In genomic region chr5:72647958-72648595, GRCm38 (mm10) we compare ENCODE assay signal across 7 mouse cellular contexts. TPM values are rescaled to one million over a fixed set of nuclear protein-coding genes. Genes with fewer than 3 reads are reported as not detected.
DNase-seq lines count a peak whose midpoint lies in the region; ATAC-seq lines count a peak whose summit lies in the region.

No protein-coding gene starts in this region.

- 8% methylated on average over 18 of the region's 18 CpGs for WGBS in forebrain, embryonic 13.5 days
- WGBS in limb, embryonic 15.5 days = 3% methylated on average over 18 of the region's 18 CpGs
- 6% methylated on average over 18 of the region's 18 CpGs for WGBS in neural tube, embryonic 12.5 days

- no peak overlapping the region for H3K27ac ChIP-seq in forebrain, embryonic 13.5 days
- H3K27ac ChIP-seq in limb, embryonic 15.5 days = no peak overlapping the region
- H3K27ac ChIP-seq in neural tube, embryonic 12.5 days = no peak overlapping the region

- H3K4me3 ChIP-seq in forebrain, embryonic 13.5 days = peak overlapping the region; percentile 52
- H3K4me3 ChIP-seq in limb, embryonic 15.5 days = peak overlapping the region; percentile 50
- H3K4me3 ChIP-seq in neural tube, embryonic 12.5 days = peak overlapping the region; percentile 47

- H3K9ac ChIP-seq in forebrain, embryonic 13.5 days = peak overlapping the region; percentile 56; the same call in 1 of the 2 replicates
- peak overlapping the region; percentile 42 for H3K9ac ChIP-seq in limb, embryonic 15.5 days
- H3K9ac ChIP-seq in neural tube, embryonic 12.5 days = peak overlapping the region; percentile 33; the same call in 1 of the 2 replicates

- ATAC-seq in forebrain, embryonic 13.5 days = peak; percentile 69
- peak; percentile 68; the same call in 1 of the 2 replicates for ATAC-seq in limb, embryonic 15.5 days (ENCODE audit: insufficient number of reproducible peaks, low FRiP score, low TSS enrichment, low read depth)
- peak; percentile 73 for ATAC-seq in neural tube, embryonic 12.5 days (ENCODE audit: low FRiP score, low read depth)
- no peak for ATAC-seq in cerebellum, adult (ENCODE audit: insufficient number of reproducible peaks, low FRiP score, low TSS enrichment)

- peaks cover 54% of the 10 kb centered on the region for H3K27me3 ChIP-seq in forebrain, embryonic 13.5 days
- H3K27me3 ChIP-seq in limb, embryonic 15.5 days = peaks cover 28% of the 10 kb centered on the region
- H3K27me3 ChIP-seq in neural tube, embryonic 12.5 days (replicated peaks) = peaks cover 25% of the 10 kb centered on the region

- no peaks in the 10 kb centered on the region for H3K9me3 ChIP-seq in forebrain, embryonic 13.5 days (replicated peaks)
- no peaks in the 10 kb centered on the region for H3K9me3 ChIP-seq in limb, embryonic 15.5 days
- no peaks in the 10 kb centered on the region for H3K9me3 ChIP-seq in neural tube, embryonic 12.5 days

- H3K4me1 ChIP-seq in forebrain, embryonic 13.5 days = peaks cover 11% of the 10 kb centered on the region; the same call in 1 of the 2 replicates
- peaks cover 13% of the 10 kb centered on the region for H3K4me1 ChIP-seq in limb, embryonic 15.5 days
- peaks cover 8% of the 10 kb centered on the region for H3K4me1 ChIP-seq in neural tube, embryonic 12.5 days

- peak overlapping the region; percentile 89 for H3K4me2 ChIP-seq in forebrain, embryonic 13.5 days
- peak overlapping the region; percentile 81 for H3K4me2 ChIP-seq in limb, embryonic 15.5 days
- H3K4me2 ChIP-seq in neural tube, embryonic 12.5 days (replicated peaks) = peak overlapping the region; percentile 93

- no peaks in the 10 kb centered on the region for H3K36me3 ChIP-seq in forebrain, embryonic 13.5 days (ENCODE audit: poor library complexity, severe bottlenecking)
- H3K36me3 ChIP-seq in limb, embryonic 15.5 days = no peaks in the 10 kb centered on the region
- no peaks in the 10 kb centered on the region for H3K36me3 ChIP-seq in neural tube, embryonic 12.5 days

- peak; percentile 37 for DNase-seq in 3134 (ENCODE audit: extremely low read depth, insufficient read length, low spot score)
- peak; percentile 2 to 8 for DNase-seq in B cell, adult 2 months
- no peak for DNase-seq in gastrocnemius, postnatal 25 days

RNA-seq across cellular contexts. Expression of gene Nipal1, which starts 0.5 kb away (rescaled TPM):
- polyA plus RNA-seq in forebrain, embryonic 13.5 days (2015; fragmentation: Nextera tagmentation; extraction: Ambion mirVana) = 0.36 and 1.4 TPM in 2 replicates
- 24.8 and 27.7 TPM in 2 replicates for polyA plus RNA-seq in limb, embryonic 15.5 days (2015; fragmentation: Nextera tagmentation; extraction: Ambion mirVana)
- polyA plus RNA-seq in neural tube, embryonic 12.5 days (2016; fragmentation: Nextera tagmentation; extraction: Ambion mirVana) = 0.45 and 0.76 TPM in 2 replicates
- total RNA-seq in gastrocnemius, postnatal 25 days (2021) = not detected

RNA-seq across cellular contexts. Expression of gene Cnga1, which starts 4.0 kb away (rescaled TPM):
- polyA plus RNA-seq in forebrain, embryonic 13.5 days (2015; fragmentation: Nextera tagmentation; extraction: Ambion mirVana) = not detected in 2 replicates
- polyA plus RNA-seq in limb, embryonic 15.5 days (2015; fragmentation: Nextera tagmentation; extraction: Ambion mirVana) = not detected in 2 replicates
- polyA plus RNA-seq in neural tube, embryonic 12.5 days (2016; fragmentation: Nextera tagmentation; extraction: Ambion mirVana) = not detected in 2 replicates
- not detected for total RNA-seq in gastrocnemius, postnatal 25 days (2021)

Comparison
In these comparisons a context has a peak if more than half of its experiments do, and no peak if none do; other contexts are left out.
1. RNA of gene Nipal1, which starts 0.5 kb away (polyA plus RNA-seq): 24.8 to 27.7 TPM in limb, embryonic 15.5 days; 0.45 to 0.76 TPM in neural tube, embryonic 12.5 days and 0.36 to 1.4 TPM in forebrain, embryonic 13.5 days; every median in the first group is over 10 times any median in the second.
2. Peak in every context shown above with its lines, with median percentiles within 50 percentile points of each other: H3K4me2 ChIP-seq, H3K4me3 ChIP-seq and H3K9ac ChIP-seq.